Mouse (Mus musculus): Measurements from ENCODE around the gene Setd3. TPM values are rescaled to one million over a fixed set of nuclear protein-coding genes. Genes with fewer than 3 reads are reported as not detected.

Setd3 gene
- polyA plus RNA-seq, 1 experiment from 2014 or later = 93.0 TPM

DNA sequence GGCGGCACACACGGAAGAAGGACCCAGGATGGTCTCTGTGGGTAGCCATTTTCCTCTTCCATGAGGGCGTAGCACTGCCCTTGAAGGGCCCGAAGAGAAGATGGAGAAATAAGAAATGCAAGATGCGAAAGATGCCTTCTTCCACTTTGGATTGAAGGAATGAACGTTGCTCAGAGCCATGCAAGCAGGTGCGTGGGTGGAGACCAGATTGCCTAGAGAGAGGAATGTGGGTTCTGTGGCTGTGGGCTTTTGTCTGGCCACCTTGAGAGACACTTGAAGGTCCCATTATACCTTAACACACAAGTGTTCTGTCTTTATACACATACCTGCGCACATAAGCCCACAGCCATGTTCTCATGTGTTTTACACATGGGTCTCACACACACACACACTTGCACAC, 81.5 kb downstream of the Setd3 start:
- Histone ChIP-seq H3K4me3 (replicated peaks; ENCODE audit: low read length) (no peak overlapping the region), H3K27me3 (ENCODE audit: control insufficient read depth, insufficient read depth, low read length) (no peaks in the 10 kb centered on the region), H3K4me1 (ENCODE audit: control insufficient read depth, insufficient read depth, low read length) (no peaks in the 10 kb centered on the region), H3K27ac (ENCODE audit: low read length) (no peak overlapping the region), H3K9me3 (replicated peaks; ENCODE audit: control insufficient read depth, low read length) (no peaks in the 10 kb centered on the region), H3K9ac (ENCODE audit: low read length) (no peak overlapping the region), H3K4me2 (ENCODE audit: low read depth, low read length) (no peak overlapping the region), H3K36me3 (ENCODE audit: control insufficient read depth, insufficient read depth, low read length) (no peaks in the 10 kb centered on the region)
- ATAC-seq (ENCODE audit: insufficient read depth, low FRiP score) = no peak
- 91% methylated on average over 8 of the region's 8 CpGs for WGBS

DNA sequence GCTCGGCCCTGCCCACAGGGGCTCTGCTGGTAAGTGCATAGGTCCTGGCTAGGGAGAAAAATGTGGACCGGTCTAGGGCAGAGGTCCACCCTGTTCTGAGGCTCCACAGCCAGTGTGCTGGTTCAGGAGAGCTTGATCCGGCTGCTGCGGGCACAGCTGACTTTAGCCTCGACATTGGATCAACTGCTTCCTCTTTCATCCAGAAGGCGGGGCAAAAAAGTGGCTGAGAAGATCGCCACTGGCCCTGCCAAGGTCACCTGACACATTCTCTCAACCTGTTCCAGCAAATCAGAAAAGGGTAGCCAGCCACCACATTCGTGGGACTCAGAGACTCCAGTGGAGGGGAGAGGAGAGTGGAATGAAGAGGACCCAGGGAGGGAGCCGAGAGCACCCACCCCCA, 90.9 kb downstream of the Setd3 start:
- Histone ChIP-seq H3K4me2 (ENCODE audit: low read depth, low read length) (no peak overlapping the region), H3K4me3 (replicated peaks; ENCODE audit: low read length) (no peak overlapping the region), H3K9ac (ENCODE audit: low read length) (no peak overlapping the region), H3K4me1 (ENCODE audit: control insufficient read depth, insufficient read depth, low read length) (no peaks in the 10 kb centered on the region), H3K27ac (ENCODE audit: low read length) (no peak overlapping the region), H3K9me3 (replicated peaks; ENCODE audit: control insufficient read depth, low read length) (no peaks in the 10 kb centered on the region), H3K36me3 (ENCODE audit: control insufficient read depth, insufficient read depth, low read length) (no peaks in the 10 kb centered on the region), H3K27me3 (ENCODE audit: control insufficient read depth, insufficient read depth, low read length) (no peaks in the 10 kb centered on the region)
- WGBS = 65% methylated on average over 9 of the region's 9 CpGs
- ATAC-seq (ENCODE audit: insufficient read depth, low FRiP score) = no peak

DNA sequence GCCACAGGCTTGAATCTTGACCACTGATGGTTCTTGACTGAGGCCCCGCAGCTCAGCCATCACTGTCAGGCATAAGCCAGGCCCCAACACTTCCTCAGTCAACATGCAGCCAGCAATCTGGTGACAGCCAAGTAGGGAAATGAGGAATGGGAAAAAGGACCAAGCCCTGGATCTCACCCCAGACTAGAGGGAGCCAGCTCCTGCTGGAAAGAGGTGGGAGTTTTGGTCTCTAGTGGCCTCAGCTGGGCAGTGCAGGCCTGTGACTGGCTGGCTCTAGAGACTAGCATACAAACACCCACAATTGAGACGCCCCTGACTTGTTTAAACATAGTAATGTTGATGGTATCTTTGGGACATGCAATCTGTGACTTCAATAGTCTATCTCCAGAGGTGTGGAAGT, 91.6 kb downstream of the Setd3 start:
- H3K4me1 ChIP-seq (ENCODE audit: control insufficient read depth, insufficient read depth, low read length) = no peaks in the 10 kb centered on the region
- no peak overlapping the region for H3K4me3 ChIP-seq (replicated peaks; ENCODE audit: low read length)
- no peaks in the 10 kb centered on the region for H3K27me3 ChIP-seq (ENCODE audit: control insufficient read depth, insufficient read depth, low read length)
- no peak overlapping the region for H3K9ac ChIP-seq (ENCODE audit: low read length)
- H3K9me3 ChIP-seq (replicated peaks; ENCODE audit: control insufficient read depth, low read length) = no peaks in the 10 kb centered on the region
- H3K27ac ChIP-seq (ENCODE audit: low read length) = no peak overlapping the region
- WGBS = 58% methylated on average over 2 of the region's 2 CpGs
- ATAC-seq (ENCODE audit: insufficient read depth, low FRiP score) = no peak
- no peak overlapping the region for H3K4me2 ChIP-seq (ENCODE audit: low read depth, low read length)
- H3K36me3 ChIP-seq (ENCODE audit: control insufficient read depth, insufficient read depth, low read length) = no peaks in the 10 kb centered on the region

DNA sequence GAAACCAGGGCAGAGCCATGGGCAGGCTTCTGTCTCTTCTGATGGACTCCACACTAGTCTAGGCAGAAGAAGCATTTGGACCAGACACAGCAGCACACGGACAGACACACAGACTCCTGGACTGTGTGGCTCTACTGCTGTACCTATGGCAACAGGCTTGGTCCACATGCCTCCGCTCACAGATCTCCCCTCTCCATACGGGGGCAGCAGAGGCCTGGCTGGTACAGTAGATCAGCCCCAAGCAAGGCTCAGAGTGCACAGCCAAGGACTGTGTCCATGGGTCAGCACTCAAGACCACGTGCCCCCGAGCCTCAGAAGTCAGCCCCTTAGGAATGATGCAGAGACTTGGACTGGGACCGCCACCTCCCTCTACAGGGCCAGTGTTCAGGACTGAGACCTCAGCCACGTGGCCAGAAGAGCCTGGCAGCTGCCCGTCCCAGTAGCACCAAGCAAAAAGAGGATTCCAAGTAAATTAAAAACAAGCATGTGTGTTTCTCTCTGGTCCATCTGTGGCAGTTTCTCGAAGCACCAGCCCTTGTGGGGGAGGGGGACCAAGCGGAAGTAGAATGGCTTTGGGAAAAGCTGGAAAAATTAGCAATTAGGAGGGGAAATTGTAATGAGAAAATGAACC, 100.9 kb downstream of the Setd3 start:
- no peak overlapping the region for H3K4me2 ChIP-seq (ENCODE audit: low read depth, low read length)
- H3K9me3 ChIP-seq (replicated peaks; ENCODE audit: control insufficient read depth, low read length) = no peaks in the 10 kb centered on the region
- H3K27me3 ChIP-seq (ENCODE audit: control insufficient read depth, insufficient read depth, low read length) = no peaks in the 10 kb centered on the region
- H3K27ac ChIP-seq (ENCODE audit: low read length) = no peak overlapping the region
- ATAC-seq (ENCODE audit: insufficient read depth, low FRiP score) = no peak; the same call in 1 of the 2 replicates
- WGBS = 72% methylated on average over 10 of the region's 10 CpGs
- no peak overlapping the region for H3K9ac ChIP-seq (ENCODE audit: low read length)
- no peaks in the 10 kb centered on the region for H3K4me1 ChIP-seq (ENCODE audit: control insufficient read depth, insufficient read depth, low read length)
- H3K4me3 ChIP-seq (replicated peaks; ENCODE audit: low read length) = no peak overlapping the region
- H3K36me3 ChIP-seq (ENCODE audit: control insufficient read depth, insufficient read depth, low read length) = no peaks in the 10 kb centered on the region

DNA sequence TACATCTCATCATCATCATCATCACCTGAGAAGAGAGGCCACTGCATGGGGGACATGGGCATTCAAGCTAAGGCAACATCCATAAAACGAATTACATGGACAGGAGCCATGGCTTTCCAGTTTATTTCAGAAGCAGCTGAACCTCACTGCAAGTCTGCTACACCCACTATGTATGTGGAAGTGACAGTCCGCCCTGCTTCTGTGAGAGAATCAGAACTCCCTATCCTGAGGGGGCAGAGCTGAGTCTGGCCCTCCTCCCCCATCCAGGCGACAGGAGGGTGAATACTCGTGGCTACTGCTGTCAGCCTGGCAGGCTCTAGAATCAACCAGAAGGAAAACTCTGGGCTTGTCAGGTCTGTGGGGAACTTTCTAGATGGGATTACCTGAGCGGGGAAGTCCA, 106.2 kb downstream of the Setd3 start:
- H3K36me3 ChIP-seq (ENCODE audit: control insufficient read depth, insufficient read depth, low read length) = no peaks in the 10 kb centered on the region
- no peak overlapping the region for H3K4me3 ChIP-seq (replicated peaks; ENCODE audit: low read length)
- H3K4me2 ChIP-seq (ENCODE audit: low read depth, low read length) = no peak overlapping the region
- H3K27me3 ChIP-seq (ENCODE audit: control insufficient read depth, insufficient read depth, low read length) = no peaks in the 10 kb centered on the region
- ATAC-seq (ENCODE audit: insufficient read depth, low FRiP score) = no peak
- H3K9ac ChIP-seq (ENCODE audit: low read length) = no peak overlapping the region
- peaks cover 3% of the 10 kb centered on the region; the same call in 1 of the 2 replicates for H3K4me1 ChIP-seq (ENCODE audit: control insufficient read depth, insufficient read depth, low read length)
- no peak overlapping the region for H3K27ac ChIP-seq (ENCODE audit: low read length)
- 64% methylated on average over 5 of the region's 5 CpGs for WGBS
- no peaks in the 10 kb centered on the region for H3K9me3 ChIP-seq (replicated peaks; ENCODE audit: control insufficient read depth, low read length)

DNA sequence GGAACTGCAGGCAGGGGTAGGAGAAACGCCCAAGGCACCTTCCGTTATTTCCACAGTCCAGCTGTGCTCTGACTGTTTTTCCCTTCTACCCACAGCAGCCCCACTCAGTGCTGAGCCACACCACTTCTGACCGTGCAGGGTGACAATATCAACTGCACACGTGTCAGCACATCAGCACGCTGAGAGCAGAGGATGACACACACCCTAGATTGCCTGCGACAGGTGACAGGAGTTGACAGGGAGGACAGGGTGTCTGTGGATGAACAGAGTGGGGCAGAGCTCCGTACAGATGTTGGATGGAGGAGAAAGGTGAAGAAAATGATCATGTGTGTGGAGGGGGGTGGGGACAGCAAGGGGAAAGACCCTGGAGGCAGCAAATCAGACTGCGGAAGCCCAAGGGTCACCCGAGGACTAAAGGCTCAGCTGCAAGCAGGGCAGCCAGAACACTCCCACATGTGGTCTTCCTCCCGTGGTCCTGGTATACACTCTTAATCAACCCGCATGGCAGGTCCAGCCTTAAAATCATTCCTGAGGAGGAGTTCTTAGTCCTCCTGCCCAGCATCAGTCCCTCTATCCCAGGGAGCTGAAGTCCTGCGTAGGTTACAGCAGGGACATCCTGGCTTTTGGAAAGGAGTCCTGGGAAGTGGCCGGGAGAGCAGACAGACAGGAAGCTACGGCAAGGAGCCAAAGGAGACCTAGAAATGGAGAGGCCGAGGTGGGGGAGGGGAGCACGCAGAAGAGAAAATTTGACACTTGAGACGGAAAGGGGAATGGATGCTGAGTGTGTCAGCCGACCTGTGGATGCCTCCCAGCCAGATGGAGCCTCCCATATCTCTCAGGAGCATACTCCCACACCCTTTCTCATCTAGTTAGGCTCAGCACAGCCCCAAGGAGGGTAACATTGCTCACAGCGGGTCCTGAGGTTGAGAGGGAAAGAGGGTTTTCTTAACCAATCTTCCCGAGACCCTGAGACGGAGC, 108.1 kb downstream of the Setd3 start:
- no peaks in the 10 kb centered on the region for H3K36me3 ChIP-seq (ENCODE audit: control insufficient read depth, insufficient read depth, low read length)
- no peaks in the 10 kb centered on the region for H3K9me3 ChIP-seq (replicated peaks; ENCODE audit: control insufficient read depth, low read length)
- no peak overlapping the region for H3K4me3 ChIP-seq (replicated peaks; ENCODE audit: low read length)
- 50% methylated on average over 21 of the region's 21 CpGs for WGBS
- no peak overlapping the region for H3K27ac ChIP-seq (ENCODE audit: low read length)
- peaks cover 5% of the 10 kb centered on the region; the same call in 1 of the 2 replicates for H3K4me1 ChIP-seq (ENCODE audit: control insufficient read depth, insufficient read depth, low read length)
- ATAC-seq (ENCODE audit: insufficient read depth, low FRiP score) = no peak
- no peak overlapping the region for H3K4me2 ChIP-seq (ENCODE audit: low read depth, low read length)
- H3K9ac ChIP-seq (ENCODE audit: low read length) = 0 out of 2 replicates have a peak overlapping the region, but pooled peaks have one; percentile 4
- no peaks in the 10 kb centered on the region for H3K27me3 ChIP-seq (ENCODE audit: control insufficient read depth, insufficient read depth, low read length)

DNA sequence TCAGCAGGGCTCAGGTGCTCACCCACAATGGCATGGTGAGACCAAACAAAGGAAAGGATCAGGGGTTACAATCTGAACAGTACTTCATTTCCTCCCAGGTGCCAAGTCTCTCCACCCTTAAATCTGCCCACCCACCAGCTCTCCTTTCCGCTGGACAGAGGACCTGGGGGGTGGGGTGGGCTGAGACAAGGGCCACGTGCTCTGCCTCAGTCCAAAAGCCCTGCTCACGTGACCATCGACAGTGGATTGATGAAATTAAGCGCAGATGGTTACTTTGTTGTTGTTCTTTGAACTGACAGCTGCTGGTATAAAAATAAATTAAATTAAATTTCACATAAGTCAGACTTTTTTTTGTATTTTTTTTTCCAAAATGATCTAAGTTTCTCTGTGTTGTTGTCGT, 109.6 kb downstream of the Setd3 start:
- WGBS = 61% methylated on average over 6 of the region's 6 CpGs
- Histone ChIP-seq H3K27ac (ENCODE audit: low read length) (no peak overlapping the region), H3K4me2 (ENCODE audit: low read depth, low read length) (no peak overlapping the region), H3K27me3 (ENCODE audit: control insufficient read depth, insufficient read depth, low read length) (no peaks in the 10 kb centered on the region), H3K9ac (ENCODE audit: low read length) (no peak overlapping the region), H3K9me3 (replicated peaks; ENCODE audit: control insufficient read depth, low read length) (no peaks in the 10 kb centered on the region), H3K4me3 (replicated peaks; ENCODE audit: low read length) (no peak overlapping the region), H3K36me3 (ENCODE audit: control insufficient read depth, insufficient read depth, low read length) (no peaks in the 10 kb centered on the region), H3K4me1 (ENCODE audit: control insufficient read depth, insufficient read depth, low read length) (peaks cover 5% of the 10 kb centered on the region; the same call in 1 of the 2 replicates)
- no peak for ATAC-seq (ENCODE audit: insufficient read depth, low FRiP score)

DNA sequence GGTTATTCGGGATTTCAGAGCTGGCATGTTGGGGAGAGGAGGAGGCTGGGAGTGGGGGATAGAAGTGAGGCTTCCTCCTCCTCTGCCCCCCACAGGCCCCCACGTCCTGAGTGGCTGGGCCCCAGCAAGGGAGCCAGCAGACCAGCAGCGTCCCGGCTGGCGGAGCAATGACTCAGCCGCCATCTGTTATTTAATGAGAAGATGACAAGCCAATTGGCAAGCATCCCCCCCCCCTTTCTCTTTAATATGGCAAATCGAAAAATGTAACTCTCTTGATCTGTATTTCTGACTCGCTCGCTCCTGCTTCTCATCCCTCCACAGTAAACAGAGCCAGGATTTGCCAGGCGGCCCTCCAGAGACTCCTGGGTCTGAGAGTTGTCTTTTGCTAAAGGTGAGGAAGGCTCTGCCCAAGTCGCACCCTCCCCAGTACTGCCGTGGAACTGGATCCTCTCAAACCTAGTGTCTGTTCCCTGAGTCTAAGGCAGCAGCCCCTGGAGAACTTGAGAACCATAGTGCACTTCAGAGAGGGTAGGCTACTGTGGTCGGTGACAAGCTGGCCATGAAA, 111.2 kb downstream of the Setd3 start:
- Histone ChIP-seq H3K9me3 (replicated peaks; ENCODE audit: control insufficient read depth, low read length) (no peaks in the 10 kb centered on the region), H3K27ac (ENCODE audit: low read length) (no peak overlapping the region), H3K27me3 (ENCODE audit: control insufficient read depth, insufficient read depth, low read length) (no peaks in the 10 kb centered on the region), H3K4me1 (ENCODE audit: control insufficient read depth, insufficient read depth, low read length) (peaks cover 5% of the 10 kb centered on the region; the same call in 1 of the 2 replicates), H3K4me3 (replicated peaks; ENCODE audit: low read length) (no peak overlapping the region), H3K36me3 (ENCODE audit: control insufficient read depth, insufficient read depth, low read length) (no peaks in the 10 kb centered on the region), H3K9ac (ENCODE audit: low read length) (no peak overlapping the region), H3K4me2 (ENCODE audit: low read depth, low read length) (no peak overlapping the region)
- no peak for ATAC-seq (ENCODE audit: insufficient read depth, low FRiP score)
- 57% methylated on average over 13 of the region's 13 CpGs for WGBS

DNA sequence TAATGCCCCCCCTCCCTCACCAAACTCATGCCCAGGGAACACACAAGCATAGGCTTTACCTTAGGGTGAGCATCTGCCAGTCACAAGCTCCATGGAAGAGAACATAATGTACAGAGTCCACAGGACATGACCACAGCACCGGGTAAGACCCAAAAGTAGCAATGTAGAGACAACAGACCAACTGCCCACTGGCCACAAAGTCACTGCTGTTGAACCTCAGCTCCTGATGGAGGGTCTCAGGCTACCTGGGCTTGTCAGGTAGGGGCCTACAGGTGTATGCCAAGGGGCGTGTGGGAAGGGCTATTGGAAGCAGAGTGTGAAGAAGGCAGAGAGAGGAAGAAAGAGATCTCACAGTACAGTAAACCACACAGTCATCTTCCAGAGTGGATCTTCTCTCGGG, 111.9 kb downstream of the Setd3 start:
- no peak overlapping the region for H3K9ac ChIP-seq (ENCODE audit: low read length)
- H3K27ac ChIP-seq (ENCODE audit: low read length) = no peak overlapping the region
- no peaks in the 10 kb centered on the region for H3K27me3 ChIP-seq (ENCODE audit: control insufficient read depth, insufficient read depth, low read length)
- H3K4me3 ChIP-seq (replicated peaks; ENCODE audit: low read length) = no peak overlapping the region
- 86% methylated on average over 3 of the region's 3 CpGs for WGBS
- no peaks in the 10 kb centered on the region for H3K9me3 ChIP-seq (replicated peaks; ENCODE audit: control insufficient read depth, low read length)
- ATAC-seq (ENCODE audit: insufficient read depth, low FRiP score) = no peak
- no peak overlapping the region for H3K4me2 ChIP-seq (ENCODE audit: low read depth, low read length)
- H3K4me1 ChIP-seq (ENCODE audit: control insufficient read depth, insufficient read depth, low read length) = peaks cover 5% of the 10 kb centered on the region; the same call in 1 of the 2 replicates
- H3K36me3 ChIP-seq (ENCODE audit: control insufficient read depth, insufficient read depth, low read length) = no peaks in the 10 kb centered on the region
